Mouse (Mus musculus) spleen, adult 2 months (tissue): ENCODE measurements at regions not wholly inside any gene's neighbourhood (a gene's known extent, or its start where the extent isn't known, plus 50 kb on each side); places are given as distances from the start of the nearest gene placed in this dataset.

ENCODE experiments used
- DNase-seq, 2 experiments: peaks; one replicate each; pipeline versions ENCODE4 v3.0.0 to v3.0.0-alpha.2; 2012 to 2021; ENCODE audit warnings: low spot score in 2 of 2, low read depth in 1 of 2
- H3K27ac ChIP-seq: fragments of 200-500 bp; 2 replicates; pipeline ENCODE4 v1.5.1; 2012; ENCODE audit warnings: low read length, inconsistent platforms; ENCODE audit not compliant: insufficient read depth
- H3K27me3 ChIP-seq: fragments of 200-500 bp; 2 replicates; pipeline ENCODE4 v1.6.1; 2012; ENCODE audit warnings: mild to moderate bottlenecking, moderate library complexity, low read length, inconsistent platforms; ENCODE audit not compliant: control insufficient read depth, insufficient read depth
- H3K36me3 ChIP-seq: fragments of 200-500 bp; 2 replicates; pipeline ENCODE4 v1.6.1; 2012; ENCODE audit warnings: mild to moderate bottlenecking, low read length, inconsistent platforms; ENCODE audit not compliant: control insufficient read depth, insufficient read depth
- H3K4me1 ChIP-seq: fragments of 200-500 bp; 2 replicates; pipeline ENCODE4 v1.6.1; 2011; ENCODE audit warnings: inconsistent platforms; ENCODE audit not compliant: control insufficient read depth, insufficient read depth, insufficient read length
- H3K4me3 ChIP-seq: fragments of 200-500 bp; 2 replicates; pipeline ENCODE4 v1.5.1; 2011; ENCODE audit warnings: mild to moderate bottlenecking, inconsistent platforms; ENCODE audit not compliant: insufficient read depth, insufficient read length; ENCODE audit errors: extremely low read depth
- CTCF ChIP-seq: fragments of 200-500 bp; IDR thresholded peaks from 2 replicates; pipeline ENCODE4 v1.5.1; 2011; ENCODE audit warnings: mild to moderate bottlenecking, inconsistent platforms; ENCODE audit not compliant: insufficient read depth, insufficient read length, insufficient replicate concordance; ENCODE audit errors: extremely low read depth
- POLR2A ChIP-seq: fragments of 200-500 bp; IDR thresholded peaks from 2 replicates; pipeline ENCODE4 v1.6.1; 2011; ENCODE audit warnings: low read depth, low read length, inconsistent platforms
- WGBS: fragments of 180-500 bp; shearing (Covaris S2); methylation state at CpG from one replicate; pipeline ENCODE4 v1.1.7; 2018; 5-methylcytosine and 5-hydroxymethylcytosine counted together

DNA sequence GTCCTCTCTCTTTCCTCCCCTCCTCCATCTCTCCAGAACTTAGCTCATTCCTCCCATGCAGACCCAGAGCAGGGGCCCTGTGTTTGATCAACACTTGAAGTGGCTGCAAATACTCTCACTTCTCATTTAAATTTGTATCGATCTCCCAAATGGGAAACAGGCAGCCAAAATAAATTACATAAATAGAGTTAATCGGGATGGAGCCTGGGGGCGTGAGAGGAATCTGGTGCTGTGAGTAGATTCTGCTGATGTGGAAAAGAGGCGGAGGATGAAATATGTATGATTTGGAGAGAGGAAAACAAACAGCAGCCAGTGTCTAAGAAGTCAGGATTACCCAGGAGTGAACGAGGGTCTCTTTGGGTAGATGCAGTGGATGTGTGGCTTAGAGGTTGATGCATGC, 121.6 kb upstream of the Xylt1 start:
- no peak for TF ChIP-seq CTCF
- no peak for TF ChIP-seq POLR2A
- 70% methylated on average over 5 of the region's 5 CpGs for WGBS
- Histone ChIP-seq H3K4me1 (no peaks in the 10 kb centered on the region), H3K27me3 (no peaks in the 10 kb centered on the region), H3K4me3 (no peak overlapping the region), H3K36me3 (no peaks in the 10 kb centered on the region), H3K27ac (no peak overlapping the region)
- no peak for DNase-seq

- DNase-seq: no peak
- no peak for TF ChIP-seq CTCF
- no peak for TF ChIP-seq POLR2A
- Histone ChIP-seq H3K4me3 (no peak overlapping the region), H3K36me3 (no peaks in the 10 kb centered on the region), H3K4me1 (no peaks in the 10 kb centered on the region), H3K27me3 (no peaks in the 10 kb centered on the region), H3K27ac (no peak overlapping the region)
- WGBS: 70% methylated on average over 6 of the region's 6 CpGs
These were observed 121.0 kb upstream of the Xylt1 start for GRCm38 (mm10) chr7:117259674-117260294.

- 73% methylated on average over 3 of the region's 3 CpGs for WGBS
- no peak for TF ChIP-seq POLR2A
- TF ChIP-seq CTCF: no peak
These were observed 120.2 kb upstream of the Xylt1 start for GRCm38 (mm10) chr7:117260596-117260995.

DNA sequence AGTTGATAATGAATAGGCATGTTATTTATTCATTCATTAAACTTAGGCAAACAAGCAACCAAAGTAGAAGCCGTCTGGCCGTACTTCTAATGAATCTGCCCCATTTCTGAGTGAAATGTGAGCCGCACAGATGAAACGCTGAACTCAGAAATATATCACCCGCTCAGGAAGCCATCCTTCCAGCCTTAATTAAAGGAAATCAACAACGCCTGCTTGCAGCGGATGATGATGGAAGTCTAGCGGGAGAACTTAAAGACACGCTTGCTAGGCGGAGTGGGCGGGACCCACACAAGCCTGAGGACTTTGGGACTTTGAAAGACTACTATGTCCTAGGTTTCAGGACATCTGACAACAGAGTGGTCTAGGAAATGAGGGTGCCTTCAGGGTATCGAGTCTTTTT, 117.7 kb upstream of the Xylt1 start:
- DNase-seq: no peak
- no peak for TF ChIP-seq POLR2A
- H3K36me3 ChIP-seq: no peaks in the 10 kb centered on the region
- no peaks in the 10 kb centered on the region for H3K27me3 ChIP-seq
- 91% methylated on average over 12 of the region's 12 CpGs for WGBS
- no peak overlapping the region for H3K4me3 ChIP-seq
- no peak overlapping the region for H3K27ac ChIP-seq
- H3K4me1 ChIP-seq: no peaks in the 10 kb centered on the region

More at GRCm38 (mm10) chr7:117260596-117260995, 120.2 kb upstream of the Xylt1 start:
- Histone ChIP-seq H3K27ac (no peak overlapping the region), H3K27me3 (no peaks in the 10 kb centered on the region), H3K4me1 (no peaks in the 10 kb centered on the region), H3K4me3 (no peak overlapping the region), H3K36me3 (no peaks in the 10 kb centered on the region)
- no peak for DNase-seq

DNA sequence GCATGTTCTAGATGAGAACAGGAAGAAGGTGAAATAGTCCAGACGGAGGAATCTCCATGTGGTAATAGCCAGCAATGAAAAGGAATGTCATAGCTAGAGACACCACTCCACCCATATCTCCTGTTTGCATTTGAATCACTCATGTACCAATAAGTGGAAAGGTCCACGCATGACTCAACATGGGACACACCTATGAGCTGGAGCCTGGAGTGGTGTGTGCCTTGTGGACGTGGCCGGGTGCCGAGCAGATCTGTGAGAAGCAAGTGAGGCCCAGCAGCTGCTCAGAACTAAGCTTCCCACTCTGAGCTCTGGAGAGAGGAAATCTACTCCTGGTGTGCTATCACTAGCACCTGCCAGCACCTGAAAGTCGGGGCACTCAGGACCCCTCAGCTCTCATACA, 116.4 kb upstream of the Xylt1 start:
- no peak overlapping the region for H3K4me3 ChIP-seq
- no peak for DNase-seq
- no peak overlapping the region for H3K27ac ChIP-seq
- no peak for TF ChIP-seq CTCF
- H3K27me3 ChIP-seq: no peaks in the 10 kb centered on the region
- WGBS: 91% methylated on average over 6 of the region's 6 CpGs
- no peaks in the 10 kb centered on the region for H3K4me1 ChIP-seq
- no peaks in the 10 kb centered on the region for H3K36me3 ChIP-seq

DNA sequence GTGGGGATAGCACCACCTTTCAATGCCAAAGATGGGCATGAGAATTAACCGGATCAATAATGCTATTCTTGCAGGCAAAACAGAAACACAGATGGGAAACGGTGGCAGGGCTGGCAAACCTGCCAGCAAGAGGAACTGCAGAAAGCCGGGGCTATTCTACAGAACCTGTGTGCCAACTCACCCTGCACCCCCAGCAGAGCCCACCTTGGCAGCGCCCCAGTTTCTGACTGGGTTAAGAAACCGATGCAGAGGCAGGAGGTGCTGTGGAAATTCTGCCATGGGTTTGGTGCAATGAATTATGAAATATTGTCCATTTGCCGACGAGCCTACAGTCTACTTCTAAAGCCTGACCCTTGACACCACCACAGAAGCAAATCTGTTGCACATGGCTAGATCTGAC, 112.7 kb upstream of the Xylt1 start:
- H3K36me3 ChIP-seq: no peaks in the 10 kb centered on the region
- WGBS: 84% methylated on average over 7 of the region's 7 CpGs
- TF ChIP-seq POLR2A (no peak), CTCF (no peak)
- H3K4me3 ChIP-seq: no peak overlapping the region
- no peaks in the 10 kb centered on the region for H3K27me3 ChIP-seq
- H3K27ac ChIP-seq: no peak overlapping the region
- no peak for DNase-seq
- H3K4me1 ChIP-seq: no peaks in the 10 kb centered on the region

- TF ChIP-seq CTCF: no peak
- TF ChIP-seq POLR2A: no peak
- WGBS: 77% methylated on average over 10 of the region's 10 CpGs
- H3K27ac ChIP-seq: no peak overlapping the region
- DNase-seq: no peak
- H3K36me3 ChIP-seq: no peaks in the 10 kb centered on the region
- H3K4me3 ChIP-seq: no peak overlapping the region
- no peaks in the 10 kb centered on the region for H3K4me1 ChIP-seq
- no peaks in the 10 kb centered on the region for H3K27me3 ChIP-seq
These were observed 111.4 kb upstream of the Xylt1 start for GRCm38 (mm10) chr7:117269263-117269897.
